Mouse (Mus musculus) olfactory bulb, adult 2 months (tissue): ENCODE data around the gene Fgfr2.

Experiments
- CTCF ChIP-seq: fragments of 200-500 bp; IDR thresholded peaks from 2 replicates; pipeline ENCODE4 v1.5.1; 2012; ENCODE audit warnings: low read depth, mild to moderate bottlenecking, low read length, moderate library complexity; ENCODE audit not compliant: insufficient read depth
- POLR2A ChIP-seq: fragments of 200-500 bp; IDR thresholded peaks from 2 replicates; pipeline ENCODE4 v1.6.1; 2012; ENCODE audit warnings: mild to moderate bottlenecking, low read depth, low read length, moderate library complexity; ENCODE audit not compliant: insufficient read depth

GRCm38 (mm10) chr7:133011191-133011590, 112.0 kb downstream of the Fgfr2 start:
- TF ChIP-seq CTCF (no peak), POLR2A (no peak)
